Mouse (Mus musculus): ENCODE measurements around the gene Srsy. TPM values are rescaled to one million over a fixed set of nuclear protein-coding genes. Genes with fewer than 3 reads are reported as not detected.
"Not testable (repeated sequence)": the region's sequence is repeated elsewhere in the genome, so short reads cannot be mapped to it uniquely, and the experiment has no call there.

Gene Srsy
- not detected for total RNA-seq (2021)

DNA sequence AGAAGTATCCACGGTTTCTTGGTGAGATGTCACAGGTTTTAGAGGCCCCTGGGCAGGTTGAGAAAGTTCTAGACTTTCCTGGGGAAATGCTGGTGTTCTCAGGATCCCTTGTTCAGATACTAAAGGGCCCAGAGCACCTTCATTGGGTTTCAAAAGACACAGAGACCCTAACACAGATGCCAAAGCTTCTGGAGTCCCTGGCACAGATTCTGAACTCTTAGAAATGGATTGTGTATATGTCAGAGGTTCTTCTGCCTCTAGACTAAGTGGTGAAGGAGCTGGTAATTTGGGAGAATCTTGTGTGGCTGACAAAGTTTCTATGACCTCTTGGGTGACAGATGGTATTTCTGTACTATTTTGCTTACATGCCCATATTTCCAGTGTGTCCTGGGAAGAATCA lies at the start of gene Srsy:
Gene Srsy (minus strand): TSS at position 101 of the 400 bp plus-strand sequence.
- DNase-seq (ENCODE audit: extremely low spot score in 1 of 2, low spot score in 2 of 2); intact Hi-C loops (cut with DNase I): not testable (repeated sequence)

Other genes with a start within 250 kb of the Srsy start
- not detected for gene Gm21904, start 91.1 kb downstream of the Srsy start, total RNA-seq (2021)
- gene Gm20772, start 62.6 kb downstream of the Srsy start, total RNA-seq (2021): not detected
- not detected for gene Gm20831, start 62.6 kb downstream of the Srsy start, total RNA-seq (2021)
- not detected for gene Gm21764, start 124.5 kb upstream of the Srsy start, total RNA-seq (2021)
- gene Ssty1, start 151.8 kb upstream of the Srsy start, total RNA-seq (2021): not detected

All from left cerebral cortex, postnatal 10 days (tissue).